Mouse (Mus musculus): Measurements from ENCODE around the gene Rnasek. TPM values are rescaled to one million over a fixed set of nuclear protein-coding genes. Genes with fewer than 3 reads are reported as not detected.

Rnasek gene
- total RNA-seq, 2 experiments from 2014 or later = 179 to 279 TPM

GRCm38 (mm10) chr11:70237457-70238167, 2.0 kb downstream of the Rnasek start, which contains the start of gene 0610010K14Rik:
TSS of gene 0610010K14Rik (minus strand) at chr11:70237914.
- peak; percentile 98 for DNase-seq (ENCODE audit: low spot score in 2 of 2)

GRCm38 (mm10) chr11:70236717-70237116, 2.9 kb downstream of the Rnasek start:
- DNase-seq (ENCODE audit: low spot score in 2 of 2) = no peak

- no peak for DNase-seq (ENCODE audit: low spot score in 2 of 2)
Observed at GRCm38 (mm10) chr11:70235254-70235900, 4.3 kb downstream of the Rnasek start.

GRCm38 (mm10) chr11:70234497-70234896, 5.1 kb downstream of the Rnasek start:
- no peak for DNase-seq (ENCODE audit: low spot score in 2 of 2)

- no peak for DNase-seq (ENCODE audit: low spot score in 2 of 2)
Observed at GRCm38 (mm10) chr11:70234037-70234436, 5.6 kb downstream of the Rnasek start.

GRCm38 (mm10) chr11:70233016-70233415, 6.6 kb downstream of the Rnasek start:
- no peak for DNase-seq (ENCODE audit: low spot score in 2 of 2)

- DNase-seq (ENCODE audit: low spot score in 2 of 2) = no peak
Observed at GRCm38 (mm10) chr11:70232546-70232945, 7.1 kb downstream of the Rnasek start.

- peak; percentile 75 to 86 for DNase-seq (ENCODE audit: low spot score in 2 of 2)
Observed at GRCm38 (mm10) chr11:70230239-70230727, 9.4 kb downstream of the Rnasek start.

- no peak for DNase-seq (ENCODE audit: low spot score in 2 of 2)
Observed at GRCm38 (mm10) chr11:70229260-70230010, 10.2 kb downstream of the Rnasek start, which contains the start of gene Bcl6b. TSS of gene Bcl6b (minus strand) at chr11:70229798.

- DNase-seq (ENCODE audit: low spot score in 2 of 2) = peak; percentile 83
Observed at GRCm38 (mm10) chr11:70228828-70229227, 10.8 kb downstream of the Rnasek start.

- no peak for DNase-seq (ENCODE audit: low spot score in 2 of 2)
Observed at GRCm38 (mm10) chr11:70227661-70228245, 11.9 kb downstream of the Rnasek start.

- no peak for DNase-seq (ENCODE audit: low spot score in 2 of 2)
Observed at GRCm38 (mm10) chr11:70227126-70227525, 12.5 kb downstream of the Rnasek start.

- no peak for DNase-seq (ENCODE audit: low spot score in 2 of 2)
Observed at GRCm38 (mm10) chr11:70226602-70226890, 13.1 kb downstream of the Rnasek start.

GRCm38 (mm10) chr11:70225798-70226601, 13.6 kb downstream of the Rnasek start:
- no peak for DNase-seq (ENCODE audit: low spot score in 2 of 2)

- no peak for DNase-seq (ENCODE audit: low spot score in 2 of 2)
Observed at GRCm38 (mm10) chr11:70223724-70224123, 15.9 kb downstream of the Rnasek start.

- DNase-seq (ENCODE audit: low spot score in 2 of 2) = no peak
Observed at GRCm38 (mm10) chr11:70221603-70222500, 17.8 kb downstream of the Rnasek start.

- peak; percentile 83 for DNase-seq (ENCODE audit: low spot score in 2 of 2)
Observed at GRCm38 (mm10) chr11:70220731-70221602, 18.7 kb downstream of the Rnasek start, which contains the start of gene Slc16a13. TSS of gene Slc16a13 (minus strand) at chr11:70221064.

- peak in 1 of 2 experiments; percentile 43 for DNase-seq (ENCODE audit: low spot score in 2 of 2)
Observed at GRCm38 (mm10) chr11:70220323-70220722, 19.3 kb downstream of the Rnasek start.
